Mouse (Mus musculus) G1E-ER4 (cell line): ENCODE results near the gene Gja4. TPM values are rescaled to one million over a fixed set of nuclear protein-coding genes. Genes with fewer than 3 reads are reported as not detected.

ENCODE experiments used
- GATA1 ChIP-seq: IDR thresholded peaks from one replicate; pipeline ENCODE4 v1.8.0; 2012; ENCODE audit warnings: low read length, inconsistent platforms
- polyA plus RNA-seq: library from polyadenylated mRNA; stranded (reverse); fragments of >175 nt; gene quantifications from 2 replicates; pipeline ENCODE4 v1.2.3, GENCODE M21; 2012

Gja4 gene
- polyA plus RNA-seq, 1 experiment = not detected

- TF ChIP-seq GATA1 = no peak
Observed at GRCm38 (mm10) chr4:127329046-127329445, 15.2 kb upstream of the Gja4 start.

GRCm38 (mm10) chr4:127328378-127328777 lies 14.5 kb upstream of the Gja4 start:
- no peak for TF ChIP-seq GATA1

- no peak for TF ChIP-seq GATA1
Observed at GRCm38 (mm10) chr4:127327749-127328148, 13.9 kb upstream of the Gja4 start.

GRCm38 (mm10) chr4:127327258-127327657 lies 13.4 kb upstream of the Gja4 start:
- no peak for TF ChIP-seq GATA1

GRCm38 (mm10) chr4:127325276-127325675 lies 11.4 kb upstream of the Gja4 start:
- TF ChIP-seq GATA1 = no peak

GRCm38 (mm10) chr4:127324759-127325158 lies 10.9 kb upstream of the Gja4 start:
- TF ChIP-seq GATA1 = no peak

GRCm38 (mm10) chr4:127324296-127324695 lies 10.5 kb upstream of the Gja4 start:
- no peak for TF ChIP-seq GATA1

GRCm38 (mm10) chr4:127323651-127324050 lies 9.8 kb upstream of the Gja4 start:
- no peak for TF ChIP-seq GATA1

- no peak for TF ChIP-seq GATA1
Observed at GRCm38 (mm10) chr4:127319613-127320012, 5.8 kb upstream of the Gja4 start.

GRCm38 (mm10) chr4:127317143-127317542 lies 3.3 kb upstream of the Gja4 start:
- no peak for TF ChIP-seq GATA1

GRCm38 (mm10) chr4:127315753-127316152 lies 1.9 kb upstream of the Gja4 start:
- TF ChIP-seq GATA1 = no peak

- no peak for TF ChIP-seq GATA1
Observed at GRCm38 (mm10) chr4:127314585-127314984, 746 bp upstream of the Gja4 start.

GRCm38 (mm10) chr4:127312349-127312748 lies 1.5 kb downstream of the Gja4 start:
- TF ChIP-seq GATA1 = no peak

- TF ChIP-seq GATA1 = no peak
Observed at GRCm38 (mm10) chr4:127311561-127311960, 2.3 kb downstream of the Gja4 start.

- TF ChIP-seq GATA1 = no peak
Observed at GRCm38 (mm10) chr4:127306915-127307314, 6.9 kb downstream of the Gja4 start.

- TF ChIP-seq GATA1 = no peak
Observed at GRCm38 (mm10) chr4:127303796-127304195, 10.0 kb downstream of the Gja4 start.

- no peak for TF ChIP-seq GATA1
Observed at GRCm38 (mm10) chr4:127300503-127300902, 13.3 kb downstream of the Gja4 start.

- TF ChIP-seq GATA1 = no peak
Observed at GRCm38 (mm10) chr4:127292631-127293030, 21.2 kb downstream of the Gja4 start.
